Mouse (Mus musculus) gastrocnemius, adult 8-10 months (tissue): ENCODE data around the gene Plpp1. TPM values are rescaled to one million over a fixed set of nuclear protein-coding genes. Genes with fewer than 3 reads are reported as not detected.

Source experiments
- DNase-seq, 2 experiments: peaks; one replicate each; pipeline ENCODE4 v3.0.0; 2022; ENCODE audit warnings: low spot score in 2 of 2
- total RNA-seq, 4 experiments: library from RNA; stranded (reverse); gene quantifications; 2 replicates each; pipeline ENCODE4 v1.2.4; 2022

Plpp1 gene
- total RNA-seq, 4 experiments from 2014 or later, result 33.7 to 45.4 (median 40.9) TPM

DNA sequence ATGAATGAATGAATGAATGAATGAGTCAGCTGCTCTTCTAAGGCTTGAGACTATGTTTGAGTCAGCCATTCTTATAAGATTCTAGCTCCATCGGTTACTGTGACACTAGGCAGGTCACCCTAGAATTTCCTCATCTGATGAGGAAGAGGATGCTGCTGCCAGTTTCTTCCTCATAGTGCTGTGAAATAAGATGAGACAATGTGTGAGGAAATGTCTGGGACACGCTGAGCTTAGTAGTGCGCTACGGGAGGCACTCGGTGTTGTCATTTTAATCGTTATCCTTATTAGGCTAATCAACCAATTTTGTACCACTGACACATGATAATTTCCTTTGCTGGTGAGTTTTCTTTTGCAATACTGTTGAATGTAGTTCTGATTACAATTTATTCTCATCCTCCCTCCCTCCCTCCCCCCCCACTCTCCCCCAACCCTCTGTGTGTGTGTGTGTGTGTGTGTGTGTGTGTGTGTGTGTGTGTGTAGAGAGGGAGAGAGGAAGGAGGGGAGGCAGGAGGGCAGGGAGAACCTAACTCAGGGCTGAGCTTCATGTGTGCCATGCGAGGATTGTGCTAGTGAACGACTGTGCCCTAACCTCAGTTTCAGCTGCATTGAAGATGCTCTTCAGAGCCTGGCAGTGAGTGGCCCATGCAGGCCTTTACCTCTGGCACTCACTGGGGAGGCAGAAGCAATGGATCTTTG, 11.3 kb downstream of the Plpp1 start:
- DNase-seq, result no peak

GRCm38 (mm10) chr13:112815996-112816395, 15.4 kb downstream of the Plpp1 start:
- DNase-seq, result no peak

DNA sequence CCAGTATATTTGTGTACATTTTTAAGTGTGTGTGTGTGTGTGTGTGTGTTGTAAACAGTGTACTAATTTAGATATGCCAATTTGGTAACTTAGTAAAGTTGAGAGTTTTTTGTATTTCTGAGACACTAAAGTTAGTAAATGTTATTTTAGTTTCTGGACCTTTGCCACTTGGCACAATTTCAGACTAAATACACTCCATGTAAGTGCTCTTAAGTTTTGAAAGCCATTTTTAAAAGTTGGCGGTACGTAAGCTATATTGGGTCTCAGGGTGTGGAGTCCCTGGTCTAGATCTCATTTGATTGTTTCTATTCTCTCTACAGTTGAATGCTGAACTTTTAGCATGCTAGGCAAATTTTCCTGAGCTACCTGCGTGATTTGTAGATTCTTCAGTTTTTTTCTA, 17.5 kb downstream of the Plpp1 start:
- no peak for DNase-seq

- DNase-seq, result no peak
Measured at GRCm38 (mm10) chr13:112822413-112822812, 21.8 kb downstream of the Plpp1 start.

DNA sequence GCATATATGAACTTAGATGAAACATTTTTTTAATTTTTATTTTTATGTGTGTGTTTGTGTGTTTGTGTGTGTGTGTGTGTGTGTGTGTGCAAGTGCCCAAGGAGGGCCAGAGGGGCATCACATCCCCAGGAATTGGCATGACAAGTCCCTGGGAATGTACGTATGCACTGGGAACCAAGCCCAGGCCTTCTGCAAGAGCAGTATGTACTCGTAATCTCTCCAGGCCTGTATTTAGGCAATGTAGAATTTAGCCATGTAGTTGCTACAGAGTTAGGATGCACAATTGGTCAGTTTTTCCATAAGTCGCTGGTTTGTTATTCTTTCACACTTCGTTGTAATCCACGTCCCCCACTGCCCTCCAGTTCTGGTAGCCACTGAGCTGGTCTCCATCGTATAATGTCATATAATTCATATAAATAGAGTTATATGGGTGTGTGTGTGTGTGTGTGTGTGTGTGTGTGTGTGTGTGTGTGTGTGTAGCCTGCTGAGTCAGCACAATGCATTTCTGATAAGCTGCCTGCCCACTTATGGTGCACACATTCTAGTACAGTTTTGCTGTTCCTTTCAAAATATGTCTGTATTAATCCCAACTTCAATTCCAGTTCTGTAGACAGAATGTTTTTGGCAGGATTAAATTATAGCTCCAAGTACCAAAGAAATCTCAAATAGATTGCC, 22.8 kb downstream of the Plpp1 start:
- no peak for DNase-seq

DNA sequence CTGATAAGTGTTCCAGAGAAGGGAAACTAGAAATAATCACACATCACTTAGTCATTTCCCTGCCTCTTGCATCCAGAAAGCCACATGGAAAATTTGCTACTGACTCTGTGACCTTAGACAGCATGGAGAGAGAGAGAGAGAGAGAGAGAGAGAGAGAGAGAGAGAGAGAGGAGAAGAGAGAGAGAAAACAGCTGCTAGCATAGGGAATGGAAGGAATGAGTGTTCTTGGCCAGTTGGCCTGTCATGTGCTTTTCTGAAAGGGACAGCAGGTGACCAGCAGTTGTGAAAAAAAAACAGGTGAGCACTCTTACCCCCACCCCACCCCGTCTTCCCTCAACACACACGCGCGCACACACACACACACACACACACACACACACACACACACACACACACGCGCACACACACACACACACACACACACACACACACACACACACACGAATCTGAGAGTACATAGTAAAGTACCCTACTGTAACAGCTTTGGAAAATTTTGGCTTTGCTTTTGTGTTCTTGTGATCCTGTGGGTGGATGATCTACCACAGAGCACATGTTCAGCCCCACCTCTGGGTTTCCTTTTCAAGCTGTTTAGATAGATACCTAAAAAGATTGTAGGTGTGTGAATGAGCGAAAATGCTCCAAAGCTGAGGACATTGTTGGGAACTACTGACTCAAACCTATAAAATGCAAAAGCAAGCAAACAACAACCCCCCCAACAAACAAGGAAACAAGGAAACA, 23.5 kb downstream of the Plpp1 start:
- DNase-seq, result no peak

DNA sequence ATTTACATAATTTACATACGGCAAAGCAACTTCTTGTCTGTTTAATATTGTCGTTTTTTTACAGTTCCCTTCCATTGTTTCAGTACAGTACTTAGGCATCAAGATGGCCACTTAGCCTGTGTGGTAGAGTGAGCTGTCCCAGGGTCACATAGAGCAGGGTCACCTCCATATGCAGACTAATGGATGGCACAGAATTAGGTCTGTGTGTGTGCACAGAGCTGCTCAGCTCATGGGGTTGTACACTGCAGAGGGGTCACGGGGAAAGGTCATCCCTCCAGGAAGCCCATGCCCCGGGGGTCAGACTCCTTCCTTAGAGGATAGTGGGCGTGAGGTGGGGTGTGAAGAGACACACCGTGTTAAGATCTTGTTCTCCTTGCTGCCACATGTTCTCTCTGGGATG, 24.9 kb downstream of the Plpp1 start:
- no peak for DNase-seq

DNA sequence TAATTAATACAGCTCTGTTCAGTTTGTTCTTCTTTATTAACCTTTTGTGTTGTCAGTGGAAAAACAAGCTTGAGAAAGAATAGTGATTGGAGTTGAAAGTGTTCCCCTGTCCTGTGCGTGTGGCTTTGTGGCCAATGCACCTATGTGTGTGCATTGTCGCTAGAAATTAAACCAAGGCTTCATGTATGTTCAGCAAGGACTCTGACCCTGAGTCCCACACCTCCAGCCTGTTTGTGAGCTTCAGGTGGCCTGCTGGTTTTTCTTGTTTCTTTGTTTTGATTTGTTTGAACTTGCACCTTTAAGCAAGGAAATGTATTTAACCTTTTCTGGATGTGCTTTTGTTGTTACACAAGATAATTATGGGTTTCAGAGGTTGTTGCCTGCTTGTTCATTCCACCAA, 29.0 kb downstream of the Plpp1 start:
- no peak for DNase-seq

DNA sequence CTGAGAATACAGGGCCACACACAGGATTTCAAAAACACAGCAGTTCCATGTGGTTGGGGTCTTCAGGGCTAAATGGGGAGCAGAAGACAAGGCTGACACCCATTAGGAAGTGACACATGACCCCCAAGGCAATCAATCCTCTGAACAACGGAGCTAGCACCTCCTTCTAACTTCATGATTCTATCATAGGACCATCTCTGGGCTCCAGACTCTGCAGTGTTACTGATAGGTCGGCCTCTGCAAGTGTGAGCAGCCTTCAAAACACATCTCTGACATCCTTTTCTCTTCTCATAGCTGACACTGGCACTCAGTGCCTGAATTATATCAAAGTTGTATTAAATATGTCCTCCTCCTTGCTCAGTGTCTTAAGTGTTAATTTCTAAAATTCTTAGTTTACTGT, 32.0 kb downstream of the Plpp1 start:
- no peak for DNase-seq

GRCm38 (mm10) chr13:112833253-112833894, 32.8 kb downstream of the Plpp1 start:
- DNase-seq, result no peak

- no peak for DNase-seq
Measured at GRCm38 (mm10) chr13:112833895-112834263, 33.3 kb downstream of the Plpp1 start.

DNA sequence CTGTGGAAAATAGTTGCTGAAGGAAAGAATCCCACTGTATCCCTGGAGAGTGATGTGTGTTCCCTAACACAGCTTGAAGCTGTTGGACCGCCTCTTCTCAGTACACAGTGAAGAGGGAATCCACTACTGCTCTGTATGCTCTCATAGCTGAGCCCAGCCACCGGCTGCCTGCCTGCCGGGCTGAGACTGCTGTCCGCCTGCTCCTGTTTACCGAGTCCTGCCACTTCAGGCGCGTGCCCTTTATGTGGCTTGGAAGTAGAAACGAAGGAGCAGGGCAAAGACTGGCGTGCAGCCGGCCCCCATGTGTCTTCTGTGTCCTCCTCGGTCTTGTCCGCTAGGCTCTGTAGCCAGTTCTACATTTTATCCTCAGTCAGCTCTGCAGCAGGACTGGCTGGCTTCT, 34.5 kb downstream of the Plpp1 start:
- DNase-seq, result peak; percentile 56 to 63

- DNase-seq, result no peak
Measured at GRCm38 (mm10) chr13:112836951-112837350, 36.4 kb downstream of the Plpp1 start.

GRCm38 (mm10) chr13:112837621-112838155, 37.1 kb downstream of the Plpp1 start:
- DNase-seq, result no peak

GRCm38 (mm10) chr13:112838562-112839232, 38.1 kb downstream of the Plpp1 start:
- no peak for DNase-seq

DNA sequence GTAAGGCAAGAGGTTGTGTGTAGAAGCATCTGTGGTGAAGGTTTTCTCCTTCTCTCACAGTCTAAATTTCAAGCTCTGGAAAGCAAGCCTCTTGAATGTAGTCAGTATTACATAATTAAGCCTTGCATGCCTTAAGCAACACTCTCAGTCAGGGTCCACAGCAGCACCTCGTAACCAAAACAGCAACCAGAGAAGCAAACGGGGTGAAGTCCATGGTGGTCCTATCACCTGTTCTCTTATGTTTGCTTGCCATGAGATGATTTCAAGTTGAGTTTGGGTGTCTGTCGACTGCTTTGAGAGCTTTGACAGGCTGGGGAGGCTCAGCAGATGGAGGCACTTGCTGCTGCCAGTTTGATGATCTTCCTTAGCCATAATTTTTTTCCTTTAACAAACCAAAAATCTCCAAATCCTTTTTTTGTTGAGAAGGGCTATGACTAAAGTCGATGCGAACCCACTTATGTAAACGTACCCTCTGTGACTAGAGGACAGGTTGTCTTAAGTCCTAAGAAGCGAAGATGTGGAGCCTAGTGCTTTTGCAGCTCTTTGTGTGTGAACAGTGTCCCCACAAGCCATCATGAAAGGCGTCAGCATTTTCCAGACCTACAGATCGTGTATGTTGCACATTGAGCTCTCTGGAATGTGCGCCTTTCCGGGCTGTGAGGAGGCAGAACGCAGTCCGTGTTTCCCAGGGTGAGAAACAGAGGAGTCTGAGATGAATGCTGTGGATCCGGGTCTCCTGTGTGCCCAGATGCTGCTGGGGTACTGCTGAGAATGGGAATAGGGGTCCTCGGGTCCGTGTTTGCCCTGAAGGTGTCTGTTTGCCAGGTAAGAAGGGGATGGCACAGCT, 39.9 kb downstream of the Plpp1 start:
- DNase-seq, result no peak

- DNase-seq, result no peak
Measured at GRCm38 (mm10) chr13:112845931-112846330, 45.3 kb downstream of the Plpp1 start.

GRCm38 (mm10) chr13:112853710-112854316, 53.2 kb downstream of the Plpp1 start:
- DNase-seq, result no peak

- no peak for DNase-seq
Measured at GRCm38 (mm10) chr13:112854402-112854801, 53.8 kb downstream of the Plpp1 start.

DNA sequence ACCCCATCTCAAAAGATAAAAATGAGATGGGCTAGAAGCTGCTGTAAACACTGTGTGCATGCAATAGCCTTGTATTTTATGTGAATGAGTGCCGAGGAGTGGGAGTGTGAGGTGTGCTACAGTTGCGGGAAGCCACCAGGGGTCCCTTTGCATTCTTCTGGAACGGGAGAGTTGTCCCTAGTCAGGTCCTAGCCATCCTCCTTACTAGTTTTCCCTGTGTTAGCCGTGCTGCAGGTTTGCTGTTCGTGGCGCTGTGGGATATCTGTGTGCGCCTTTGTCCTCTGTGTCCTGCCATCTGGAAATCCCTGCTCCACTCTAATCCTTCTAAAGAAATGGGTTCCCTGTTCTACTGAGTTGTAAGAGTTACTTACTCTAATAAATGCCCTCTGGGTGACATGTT, 57.3 kb downstream of the Plpp1 start:
- no peak for DNase-seq
